Mouse (Mus musculus): Measurements from ENCODE around the gene Rsbn1l.
"Not testable (repeated sequence)": the region's sequence is repeated elsewhere in the genome, so short reads cannot be mapped to it uniquely, and the experiment has no call there.

The Rsbn1l gene

DNA sequence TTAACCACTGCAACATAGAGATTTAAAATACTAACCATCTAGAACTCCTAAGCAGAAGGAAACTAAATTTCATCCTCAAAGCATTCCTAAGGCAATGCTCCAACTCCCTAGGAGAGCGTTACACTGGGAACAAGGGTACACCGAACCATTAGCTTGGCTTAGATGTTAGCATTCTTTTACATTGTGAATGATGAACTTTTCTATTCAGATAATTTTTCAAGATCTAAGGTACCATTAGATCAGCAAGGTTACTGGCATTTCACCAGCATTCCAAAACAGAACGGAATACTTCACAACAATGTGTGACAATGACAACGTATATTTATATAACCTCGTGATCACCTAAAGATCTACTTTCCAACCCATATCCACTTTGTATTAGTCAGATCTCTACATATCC is 6.1 kb downstream of the Rsbn1l start:
- DNase-seq: no peak

GRCm38 (mm10) chr5:20946906-20947305 is 9.3 kb downstream of the Rsbn1l start:
- DNase-seq: peak; percentile 25 to 36

- DNase-seq: no peak
These were observed 11.0 kb downstream of the Rsbn1l start for GRCm38 (mm10) chr5:20944961-20945748.

GRCm38 (mm10) chr5:20943791-20944190 is 12.4 kb downstream of the Rsbn1l start:
- DNase-seq: not testable (repeated sequence)

DNA sequence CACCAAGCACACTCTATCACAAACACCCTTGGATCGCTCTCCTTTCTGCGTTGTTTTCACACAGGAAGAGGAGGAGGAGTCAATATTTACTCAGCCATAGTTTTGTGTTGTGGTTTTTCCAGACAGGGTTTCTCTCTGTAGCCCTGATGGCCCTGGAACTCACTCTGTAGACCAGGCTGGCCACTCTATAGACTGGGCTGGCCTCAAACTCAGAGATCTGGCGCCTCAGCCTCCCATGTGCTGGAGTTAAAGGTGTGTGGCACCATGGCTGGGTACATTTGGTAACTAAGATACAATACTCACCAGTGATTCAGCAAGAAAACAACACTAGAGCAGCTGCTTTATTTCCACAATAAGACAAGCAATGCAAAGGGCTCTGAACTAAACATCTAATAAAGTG is 13.7 kb downstream of the Rsbn1l start:
- DNase-seq: no peak

DNA sequence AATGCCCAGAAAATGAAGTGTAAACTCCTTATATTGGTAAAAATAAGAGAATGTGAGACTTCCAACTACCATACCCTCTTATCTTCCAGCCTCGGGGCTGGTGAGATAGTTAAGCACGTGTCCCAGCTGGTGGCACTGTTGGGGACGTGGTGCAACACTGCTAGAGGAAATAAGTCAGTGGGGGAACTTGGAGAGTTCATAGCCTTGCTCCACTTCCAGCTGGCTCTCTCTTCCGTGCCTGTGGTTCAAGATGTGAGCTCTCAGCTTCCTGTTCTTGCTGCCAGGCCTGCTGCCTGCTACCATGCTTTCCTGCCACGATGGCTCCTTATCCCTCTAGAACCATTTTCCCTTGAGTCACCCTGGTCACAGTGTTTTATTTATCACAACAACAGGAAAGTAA is 15.0 kb downstream of the Rsbn1l start:
- DNase-seq: peak; percentile 60 to 67

DNA sequence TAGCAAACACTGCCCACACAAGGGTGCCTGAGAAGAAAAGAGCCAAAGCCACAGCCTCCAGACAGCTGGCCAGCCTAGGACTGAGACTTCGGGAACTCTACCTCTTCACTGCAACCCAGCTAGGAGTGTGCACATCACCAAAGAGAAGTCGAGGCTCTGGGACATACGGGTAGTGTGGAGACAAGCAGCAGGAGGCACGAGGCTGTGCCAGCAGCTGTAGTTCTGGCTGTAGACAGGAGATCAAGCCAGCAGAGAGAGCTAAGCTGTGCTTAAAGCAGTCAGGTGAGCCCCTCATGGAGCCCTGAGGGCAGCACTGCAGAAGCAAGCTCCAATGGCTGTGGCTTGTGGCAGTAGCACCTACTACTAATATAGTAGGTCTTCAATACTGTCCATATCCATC is 15.5 kb downstream of the Rsbn1l start:
- peak; percentile 23 to 45 for DNase-seq

DNA sequence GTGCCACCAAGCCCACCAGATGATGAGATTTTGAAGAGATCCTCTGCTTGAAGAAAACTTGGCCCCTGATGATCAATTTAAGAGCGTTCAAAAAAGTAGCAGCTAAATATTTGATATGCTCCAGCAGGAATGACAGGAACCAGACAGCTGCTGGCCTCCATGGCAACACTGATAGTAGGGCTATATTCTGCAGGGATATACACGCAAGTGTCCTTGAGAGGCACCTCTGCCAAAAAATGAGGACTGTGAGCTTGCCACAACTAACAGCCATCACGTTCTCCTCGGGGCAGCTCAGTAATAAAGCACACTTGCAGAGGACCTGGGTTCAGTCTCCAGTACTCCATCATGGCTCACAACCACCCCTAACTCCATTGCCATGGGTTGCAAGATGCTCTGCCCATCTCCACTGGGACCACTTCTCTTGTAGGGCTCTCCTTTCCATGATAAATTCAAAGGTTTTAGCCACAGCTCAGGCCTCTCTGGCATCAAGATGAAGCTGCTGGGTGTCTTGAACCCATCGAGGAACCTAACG is 16.1 kb downstream of the Rsbn1l start:
- no peak for DNase-seq

DNA sequence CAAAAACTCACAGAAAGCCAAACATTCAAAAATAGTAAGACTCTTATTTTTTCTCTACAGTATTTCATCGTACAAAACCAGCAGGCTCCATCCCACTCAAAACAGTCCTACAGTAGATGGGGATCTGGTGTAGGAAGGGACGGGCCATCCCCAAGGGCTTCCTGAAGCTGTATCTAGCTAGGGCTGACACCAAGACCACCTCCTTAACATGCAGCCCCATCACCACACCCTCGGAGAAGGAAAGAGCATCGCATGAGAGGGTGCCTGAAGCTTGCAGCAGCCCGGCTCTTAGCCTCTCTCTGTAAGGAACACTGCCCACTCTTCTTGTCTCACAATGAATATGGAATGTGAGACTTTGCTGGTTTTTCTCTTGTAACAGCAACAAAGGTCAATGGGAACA is 17.7 kb downstream of the Rsbn1l start:
- no peak for DNase-seq

GRCm38 (mm10) chr5:20935934-20936333 is 20.3 kb downstream of the Rsbn1l start:
- DNase-seq: no peak

DNA sequence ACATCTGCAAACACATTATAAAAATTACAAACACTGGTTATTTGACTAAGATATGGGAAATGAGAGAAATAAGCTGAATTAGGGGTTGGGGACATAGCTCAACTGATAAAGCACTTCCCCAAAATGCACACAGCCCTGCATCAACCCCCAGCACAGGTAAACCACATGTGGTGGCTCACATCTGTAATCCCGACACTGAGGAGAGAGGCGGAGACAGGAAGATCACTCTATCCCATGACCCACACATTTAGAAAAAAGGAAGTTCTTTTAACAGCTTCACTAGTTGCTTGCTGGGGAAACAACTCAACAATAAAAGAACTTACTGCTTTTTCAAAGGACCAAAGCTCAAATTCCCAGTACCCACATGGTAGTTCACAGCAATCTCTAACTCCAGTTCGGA is 23.6 kb downstream of the Rsbn1l start:
- DNase-seq: no peak

DNA sequence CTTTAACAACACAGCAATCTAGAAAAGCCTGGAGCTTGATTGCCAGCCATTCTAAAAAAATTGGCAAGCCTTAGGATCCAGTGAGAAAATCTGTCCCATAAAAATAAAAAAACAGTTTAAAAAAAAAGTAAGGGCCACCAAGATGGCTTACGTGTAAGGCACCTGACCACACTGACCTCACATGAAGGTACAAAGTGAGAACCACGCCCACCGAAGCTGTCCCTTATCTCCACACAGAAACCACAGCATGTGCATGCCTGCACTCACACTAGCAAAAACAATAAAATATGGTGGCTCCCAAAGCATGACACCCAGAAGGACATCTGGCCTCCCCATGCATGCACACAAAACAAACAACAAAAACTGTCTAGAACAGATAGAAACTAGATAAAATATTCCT is 24.9 kb downstream of the Rsbn1l start:
- no peak for DNase-seq

GRCm38 (mm10) chr5:20930430-20930829 is 25.8 kb downstream of the Rsbn1l start:
- DNase-seq: no peak

DNA sequence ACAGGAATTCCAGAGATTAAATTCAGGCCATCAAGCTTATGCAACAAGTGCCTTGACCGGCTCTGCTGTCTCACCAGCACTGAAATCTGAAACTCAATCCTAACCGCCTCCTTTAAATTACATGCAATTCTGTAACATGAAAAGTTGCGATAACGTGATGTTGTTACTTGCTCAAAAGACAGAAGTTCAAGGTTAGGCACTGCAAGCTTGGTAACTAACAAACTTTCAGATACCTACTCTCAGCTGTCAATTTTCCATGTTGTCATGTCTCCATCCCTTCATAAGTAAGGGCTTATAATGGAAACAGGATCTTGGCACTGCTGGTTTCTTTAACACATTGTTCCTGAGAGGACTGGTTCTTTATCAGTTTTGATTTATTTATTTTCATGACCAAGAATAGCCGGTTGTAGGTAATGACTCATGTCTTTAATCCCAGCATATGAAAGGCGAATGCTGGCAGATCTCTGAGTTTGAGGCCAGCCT is 26.5 kb downstream of the Rsbn1l start:
- no peak for DNase-seq

GRCm38 (mm10) chr5:20925451-20925850 is 30.7 kb downstream of the Rsbn1l start:
- DNase-seq: no peak

GRCm38 (mm10) chr5:20924608-20925007 is 31.6 kb downstream of the Rsbn1l start:
- no peak for DNase-seq

DNA sequence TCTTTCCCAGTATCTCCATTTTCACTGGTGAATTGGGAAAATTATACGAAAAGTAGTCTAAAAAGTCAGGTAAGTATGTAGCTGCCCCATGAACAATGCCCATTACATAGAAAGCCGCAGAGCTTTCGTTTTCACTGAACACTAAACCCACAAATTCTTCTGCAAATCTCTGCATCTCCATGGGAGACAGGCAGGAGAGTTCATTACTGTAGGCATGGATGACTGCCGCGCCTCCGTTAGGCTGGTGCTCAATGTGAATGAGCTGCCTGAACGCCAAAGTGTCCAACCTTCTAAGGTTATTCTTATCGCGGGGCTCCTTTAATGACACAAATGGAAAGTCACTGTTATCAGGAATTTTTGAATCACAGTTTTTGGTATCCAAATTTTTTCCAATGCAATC is 36.6 kb downstream of the Rsbn1l start:
- peak in 1 of 2 experiments; percentile 25 for DNase-seq

DNA sequence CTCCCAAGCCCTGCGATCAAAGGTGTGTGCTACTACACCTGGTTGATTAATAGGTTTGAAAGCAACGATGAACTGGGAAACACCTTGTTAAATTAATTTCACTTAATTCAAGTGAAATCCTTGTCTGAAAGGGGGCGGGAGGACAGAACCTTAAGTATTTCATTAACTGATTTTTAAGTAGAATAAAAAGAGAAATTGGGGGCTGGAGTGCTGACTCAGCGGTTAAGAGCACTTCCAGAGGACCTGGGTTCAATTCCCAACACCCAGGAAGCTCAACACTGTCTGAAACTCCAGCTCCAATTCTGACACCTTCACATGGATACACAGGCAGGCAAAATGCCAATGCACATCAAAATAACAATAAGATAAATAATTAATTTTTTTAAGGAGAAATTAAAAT is 37.2 kb downstream of the Rsbn1l start:
- DNase-seq: no peak

DNA sequence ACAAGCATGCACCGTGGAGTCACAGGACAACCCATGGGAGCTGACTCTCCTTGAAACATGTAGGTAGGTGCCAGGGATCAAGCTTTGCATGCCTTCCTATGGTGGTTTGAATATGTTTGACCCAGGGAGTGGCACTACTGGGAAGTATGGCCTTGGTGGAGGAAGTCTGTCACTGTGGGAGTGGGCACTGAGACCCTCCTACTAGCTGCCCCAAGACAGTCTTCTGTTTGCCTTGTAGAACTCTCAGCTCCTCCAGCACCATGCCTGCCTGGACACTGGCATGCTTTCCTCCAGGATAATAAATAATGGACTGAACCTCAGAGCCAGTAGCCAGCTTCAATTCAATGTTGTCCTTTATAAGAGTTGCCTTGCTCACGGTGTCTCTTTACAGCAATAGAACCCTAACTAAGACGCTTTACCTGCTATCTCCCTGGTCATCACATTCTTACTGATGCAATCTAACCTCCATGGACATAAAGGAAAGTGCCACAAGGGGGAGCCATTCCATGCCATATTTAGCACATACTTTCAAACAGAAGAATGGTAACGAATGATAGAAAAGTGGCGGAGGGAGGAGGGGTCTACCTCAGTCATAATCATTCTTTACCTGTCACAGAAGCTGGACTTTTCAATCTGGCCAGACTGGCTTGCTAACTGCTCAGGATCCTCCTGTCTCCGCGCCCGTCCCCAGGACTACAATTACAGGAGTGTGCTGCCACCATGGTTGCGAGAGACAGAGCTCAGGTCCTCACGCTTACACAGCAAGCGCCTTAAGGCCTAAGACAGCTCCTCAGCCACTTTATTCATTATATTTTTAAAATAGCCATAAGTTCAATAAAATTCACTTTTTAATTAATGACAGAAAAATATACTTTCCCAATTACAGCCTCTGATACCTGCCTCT is 42.6 kb downstream of the Rsbn1l start:
- DNase-seq: peak; percentile 76 to 83

DNA sequence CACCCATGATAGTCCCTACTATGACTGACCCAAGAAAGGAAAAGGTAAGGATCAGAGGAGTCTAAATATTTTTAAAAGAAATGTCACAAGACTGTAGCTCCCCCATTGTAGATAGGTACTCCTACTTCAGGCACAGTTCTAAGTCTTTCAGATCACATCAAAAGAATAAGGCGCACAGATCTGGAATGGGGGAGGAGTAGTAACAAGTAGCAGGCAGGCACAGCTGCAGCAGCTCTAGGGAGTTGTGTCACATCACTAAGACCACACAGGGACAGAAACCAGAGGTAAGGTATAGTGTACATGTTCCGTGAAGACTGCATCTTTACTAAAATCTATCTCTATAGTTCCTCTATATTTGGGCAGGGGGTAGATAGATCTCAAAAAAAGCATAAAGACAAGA is 44.5 kb downstream of the Rsbn1l start:
- DNase-seq: no peak

DNA sequence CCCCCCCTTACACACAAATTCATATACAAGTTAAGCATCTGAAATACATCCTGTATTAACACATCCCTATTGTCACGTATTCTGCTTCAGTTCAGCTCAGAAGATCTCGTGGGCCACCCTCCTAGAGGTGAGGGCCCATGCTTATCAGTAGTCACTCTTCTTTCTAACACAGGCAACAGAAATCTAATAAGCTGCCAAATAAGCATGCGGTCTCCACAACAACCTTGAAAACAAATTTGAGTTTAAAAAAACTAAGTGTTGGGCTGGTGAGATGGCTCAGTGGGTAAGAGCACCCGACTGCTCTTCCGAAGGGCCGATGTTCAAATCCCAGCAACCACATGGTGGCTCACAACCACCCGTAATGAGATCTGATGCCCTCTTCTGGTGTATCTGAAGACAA is 50.0 kb downstream of the Rsbn1l start:
- DNase-seq: no peak

- DNase-seq: no peak
These were observed 50.8 kb downstream of the Rsbn1l start for GRCm38 (mm10) chr5:20905437-20905836.

GRCm38 (mm10) chr5:20904647-20905046 is 51.6 kb downstream of the Rsbn1l start:
- no peak for DNase-seq
